Mouse (Mus musculus) brain, embryonic 14.5 days (tissue): ENCODE results near the gene Slx4.

Source experiments
- CTCF ChIP-seq: fragments of 200-500 bp; IDR thresholded peaks from 2 replicates; pipeline ENCODE4 v1.5.1; 2012; ENCODE audit warnings: inconsistent platforms, mild to moderate bottlenecking, moderate library complexity, borderline replicate concordance; ENCODE audit not compliant: insufficient read depth, insufficient read length; ENCODE audit errors: extremely low read depth
- POLR2A ChIP-seq: fragments of 200-500 bp; IDR thresholded peaks from 2 replicates; pipeline ENCODE4 v1.6.1; 2012; ENCODE audit warnings: mild to moderate bottlenecking, inconsistent platforms, borderline replicate concordance; ENCODE audit not compliant: poor library complexity, insufficient read depth, insufficient read length, severe bottlenecking; ENCODE audit errors: extremely low read depth

DNA sequence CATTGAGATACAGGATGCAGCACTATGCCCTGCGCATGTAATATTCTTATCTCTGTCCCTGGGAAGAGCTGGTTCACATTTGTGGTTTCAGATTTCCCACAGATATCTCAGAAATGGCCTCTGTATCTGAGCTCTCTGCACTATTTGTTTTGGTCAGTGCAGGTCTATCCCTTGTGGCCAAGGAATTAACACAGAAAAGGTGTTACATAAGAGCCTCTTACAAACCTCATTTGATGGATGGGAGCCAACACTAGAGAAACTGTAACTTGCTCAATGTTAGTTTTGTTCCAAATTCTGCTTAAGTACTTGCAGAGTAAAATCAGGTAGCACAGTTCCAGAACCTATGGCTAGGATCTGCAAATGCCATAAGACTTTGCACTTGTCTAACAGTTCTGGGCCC lies 69.5 kb downstream of the Slx4 start:
- no peak for TF ChIP-seq CTCF
- no peak for TF ChIP-seq POLR2A
